Mouse (Mus musculus) embryo, embryonic 10.5 days (tissue): ENCODE measurements around the gene Scamp2.

ENCODE experiments used
- DNase-seq: peaks from one replicate; pipeline ENCODE4 v3.0.0-alpha.2; 2015; ENCODE audit warnings: low spot score

Gene Scamp2

GRCm38 (mm10) chr9:57560861-57561710, at the start of gene Scamp2:
Gene Scamp2, plus strand, starts transcription at chr9:57560943.
- peak; percentile 96 for DNase-seq

GRCm38 (mm10) chr9:57517113-57517512, 43.6 kb upstream of the Scamp2 start:
- DNase-seq: peak; percentile 89

GRCm38 (mm10) chr9:57520375-57521055, 40.2 kb upstream of the Scamp2 start:
- DNase-seq: peak; percentile 40

- DNase-seq: peak; percentile 93
These were observed 39.5 kb upstream of the Scamp2 start, which contains the start of gene Cox5a for GRCm38 (mm10) chr9:57521056-57521911. Gene Cox5a, plus strand, starts transcription at chr9:57521274.

- DNase-seq: no peak
These were observed 38.5 kb upstream of the Scamp2 start for GRCm38 (mm10) chr9:57522114-57522860.

GRCm38 (mm10) chr9:57522861-57523246, 37.9 kb upstream of the Scamp2 start:
- DNase-seq: no peak

- DNase-seq: peak; percentile 87
These were observed 37.0 kb upstream of the Scamp2 start for GRCm38 (mm10) chr9:57523754-57524153.

- no peak for DNase-seq
These were observed 36.3 kb upstream of the Scamp2 start for GRCm38 (mm10) chr9:57524439-57524838.

- DNase-seq: no peak
These were observed 35.2 kb upstream of the Scamp2 start for GRCm38 (mm10) chr9:57525516-57525915.

GRCm38 (mm10) chr9:57526435-57526834, 34.3 kb upstream of the Scamp2 start:
- no peak for DNase-seq

- no peak for DNase-seq
These were observed 28.8 kb upstream of the Scamp2 start for GRCm38 (mm10) chr9:57531946-57532345.

- DNase-seq: no peak
These were observed 24.4 kb upstream of the Scamp2 start for GRCm38 (mm10) chr9:57536362-57536761.

- peak; percentile 91 for DNase-seq
These were observed 23.6 kb upstream of the Scamp2 start, which contains the start of gene Fam219b for GRCm38 (mm10) chr9:57537044-57537727. Gene Fam219b, plus strand, starts transcription at chr9:57537528.

- DNase-seq: peak; percentile 41
These were observed 23.0 kb upstream of the Scamp2 start for GRCm38 (mm10) chr9:57537728-57538181.

- DNase-seq: no peak
These were observed 21.2 kb upstream of the Scamp2 start for GRCm38 (mm10) chr9:57539550-57539949.

- peak; percentile 80 for DNase-seq
These were observed 19.4 kb upstream of the Scamp2 start for GRCm38 (mm10) chr9:57541312-57541711.

GRCm38 (mm10) chr9:57543951-57544350, 16.8 kb upstream of the Scamp2 start:
- no peak for DNase-seq

- DNase-seq: no peak
These were observed 13.5 kb upstream of the Scamp2 start for GRCm38 (mm10) chr9:57547287-57547686.

- DNase-seq: no peak
These were observed 12.9 kb upstream of the Scamp2 start for GRCm38 (mm10) chr9:57547869-57548268.

GRCm38 (mm10) chr9:57549186-57549585, 11.6 kb upstream of the Scamp2 start:
- DNase-seq: no peak
